Mouse (Mus musculus): ENCODE measurements around the gene Nfatc3. TPM values are rescaled to one million over a fixed set of nuclear protein-coding genes. Genes with fewer than 3 reads are reported as not detected.

The Nfatc3 gene
- polyA plus RNA-seq, 1 experiment from 2014 or later: 5.3 TPM

GRCm38 (mm10) chr8:106163251-106163650 is 104.6 kb downstream of the Nfatc3 start:
- no peak overlapping the region for H3K4me2 ChIP-seq (ENCODE audit: low read length)
- H3K9ac ChIP-seq (replicated peaks; ENCODE audit: low read depth, low read length): no peak overlapping the region
- H3K4me1 ChIP-seq (replicated peaks; ENCODE audit: control insufficient read depth, insufficient read depth, low read length): peaks cover 3% of the 10 kb centered on the region; the same call in 1 of the 2 replicates
- WGBS: 93% methylated on average over 9 of the region's 9 CpGs
- no peaks in the 10 kb centered on the region for H3K27me3 ChIP-seq (replicated peaks; ENCODE audit: control insufficient read depth, insufficient read depth, low read length)
- H3K36me3 ChIP-seq (ENCODE audit: control insufficient read depth, insufficient read depth): peaks cover 9% of the 10 kb centered on the region; the same call in 1 of the 2 replicates
- no peak overlapping the region for H3K27ac ChIP-seq (ENCODE audit: low read length)
- no peaks in the 10 kb centered on the region for H3K9me3 ChIP-seq (ENCODE audit: control insufficient read depth, low read length)
- H3K4me3 ChIP-seq (replicated peaks; ENCODE audit: low read length): no peak overlapping the region
- ATAC-seq: no peak

- no peak overlapping the region for H3K9ac ChIP-seq (replicated peaks; ENCODE audit: low read depth, low read length)
- H3K4me2 ChIP-seq (ENCODE audit: low read length): no peak overlapping the region
- no peak for ATAC-seq
- no peaks in the 10 kb centered on the region for H3K27me3 ChIP-seq (replicated peaks; ENCODE audit: control insufficient read depth, insufficient read depth, low read length)
- H3K27ac ChIP-seq (ENCODE audit: low read length): no peak overlapping the region
- no peaks in the 10 kb centered on the region for H3K9me3 ChIP-seq (ENCODE audit: control insufficient read depth, low read length)
- WGBS: 50% methylated on average over 4 of the region's 4 CpGs
- H3K4me3 ChIP-seq (replicated peaks; ENCODE audit: low read length): no peak overlapping the region
- H3K4me1 ChIP-seq (replicated peaks; ENCODE audit: control insufficient read depth, insufficient read depth, low read length): peaks cover 13% of the 10 kb centered on the region
- H3K36me3 ChIP-seq (ENCODE audit: control insufficient read depth, insufficient read depth): peaks cover 9% of the 10 kb centered on the region; the same call in 1 of the 2 replicates
These were observed 106.8 kb downstream of the Nfatc3 start for GRCm38 (mm10) chr8:106165460-106165859.

GRCm38 (mm10) chr8:106168356-106169016 is 109.8 kb downstream of the Nfatc3 start, which contains the start of gene Slc7a6:
Slc7a6 (plus strand) TSS chr8:106168857.
- peak within 1 kb of the TSS; percentile 74 for H3K4me2 ChIP-seq (ENCODE audit: low read length)
- H3K4me3 ChIP-seq (replicated peaks; ENCODE audit: low read length): peak within 1 kb of the TSS; percentile 87
- peak within 1 kb of the TSS; percentile 92 for H3K27ac ChIP-seq (ENCODE audit: low read length)
- H3K36me3 ChIP-seq (ENCODE audit: control insufficient read depth, insufficient read depth): no peaks in the 10 kb centered on the region; the same call in 1 of the 2 replicates
- no peaks in the 10 kb centered on the region for H3K9me3 ChIP-seq (ENCODE audit: control insufficient read depth, low read length)
- peak within 1 kb of the TSS; percentile 95 for H3K9ac ChIP-seq (replicated peaks; ENCODE audit: low read depth, low read length)
- 0% methylated on average over 54 of the region's 59 CpGs for WGBS
- no peaks in the 10 kb centered on the region for H3K27me3 ChIP-seq (replicated peaks; ENCODE audit: control insufficient read depth, insufficient read depth, low read length)
- ATAC-seq: peak; percentile 93
- peaks cover 13% of the 10 kb centered on the region for H3K4me1 ChIP-seq (replicated peaks; ENCODE audit: control insufficient read depth, insufficient read depth, low read length)

- H3K27me3 ChIP-seq (replicated peaks; ENCODE audit: control insufficient read depth, insufficient read depth, low read length): no peaks in the 10 kb centered on the region
- peak; percentile 85 for ATAC-seq
- WGBS: under 1% methylated on average over 54 of the region's 54 CpGs
- peak overlapping the region; percentile 95 for H3K9ac ChIP-seq (replicated peaks; ENCODE audit: low read depth, low read length)
- peak overlapping the region; percentile 87 for H3K4me3 ChIP-seq (replicated peaks; ENCODE audit: low read length)
- peak overlapping the region; percentile 92 for H3K27ac ChIP-seq (ENCODE audit: low read length)
- no peaks in the 10 kb centered on the region for H3K9me3 ChIP-seq (ENCODE audit: control insufficient read depth, low read length)
- H3K4me1 ChIP-seq (replicated peaks; ENCODE audit: control insufficient read depth, insufficient read depth, low read length): peaks cover 13% of the 10 kb centered on the region
- no peaks in the 10 kb centered on the region for H3K36me3 ChIP-seq (ENCODE audit: control insufficient read depth, insufficient read depth)
- H3K4me2 ChIP-seq (ENCODE audit: low read length): peak overlapping the region; percentile 74
These were observed 110.6 kb downstream of the Nfatc3 start for GRCm38 (mm10) chr8:106169017-106169933.

GRCm38 (mm10) chr8:106169934-106170480 is 111.4 kb downstream of the Nfatc3 start:
- Histone ChIP-seq H3K27ac (ENCODE audit: low read length) (no peak overlapping the region), H3K27me3 (replicated peaks; ENCODE audit: control insufficient read depth, insufficient read depth, low read length) (no peaks in the 10 kb centered on the region)

GRCm38 (mm10) chr8:106173566-106173965 is 114.9 kb downstream of the Nfatc3 start:
- peaks cover 17% of the 10 kb centered on the region for H3K4me1 ChIP-seq (replicated peaks; ENCODE audit: control insufficient read depth, insufficient read depth, low read length)
- H3K36me3 ChIP-seq (ENCODE audit: control insufficient read depth, insufficient read depth): no peaks in the 10 kb centered on the region
- no peak for ATAC-seq
- H3K4me2 ChIP-seq (ENCODE audit: low read length): no peak overlapping the region
- 96% methylated on average over 3 of the region's 3 CpGs for WGBS
- no peaks in the 10 kb centered on the region for H3K9me3 ChIP-seq (ENCODE audit: control insufficient read depth, low read length)
- no peak overlapping the region for H3K9ac ChIP-seq (replicated peaks; ENCODE audit: low read depth, low read length)
- H3K27ac ChIP-seq (ENCODE audit: low read length): no peak overlapping the region
- no peak overlapping the region for H3K4me3 ChIP-seq (replicated peaks; ENCODE audit: low read length)
- no peaks in the 10 kb centered on the region for H3K27me3 ChIP-seq (replicated peaks; ENCODE audit: control insufficient read depth, insufficient read depth, low read length)

More at GRCm38 (mm10) chr8:106169934-106170480, 111.4 kb downstream of the Nfatc3 start:
- peak overlapping the region; percentile 87 for H3K4me3 ChIP-seq (replicated peaks; ENCODE audit: low read length)
- ATAC-seq: no peak
- H3K36me3 ChIP-seq (ENCODE audit: control insufficient read depth, insufficient read depth): no peaks in the 10 kb centered on the region
- WGBS: 33% methylated on average over 6 of the region's 6 CpGs
- H3K4me1 ChIP-seq (replicated peaks; ENCODE audit: control insufficient read depth, insufficient read depth, low read length): peaks cover 13% of the 10 kb centered on the region
- no peaks in the 10 kb centered on the region for H3K9me3 ChIP-seq (ENCODE audit: control insufficient read depth, low read length)
- H3K4me2 ChIP-seq (ENCODE audit: low read length): peak overlapping the region; percentile 74
- H3K9ac ChIP-seq (replicated peaks; ENCODE audit: low read depth, low read length): peak overlapping the region; percentile 95

- ATAC-seq: no peak
- no peak overlapping the region for H3K4me3 ChIP-seq (replicated peaks; ENCODE audit: low read length)
- H3K36me3 ChIP-seq (ENCODE audit: control insufficient read depth, insufficient read depth): no peaks in the 10 kb centered on the region
- H3K27ac ChIP-seq (ENCODE audit: low read length): no peak overlapping the region
- H3K9me3 ChIP-seq (ENCODE audit: control insufficient read depth, low read length): no peaks in the 10 kb centered on the region
- WGBS: 7% methylated on average over 1 of the region's 1 CpGs
- H3K27me3 ChIP-seq (replicated peaks; ENCODE audit: control insufficient read depth, insufficient read depth, low read length): no peaks in the 10 kb centered on the region
- no peak overlapping the region for H3K9ac ChIP-seq (replicated peaks; ENCODE audit: low read depth, low read length)
- no peak overlapping the region for H3K4me2 ChIP-seq (ENCODE audit: low read length)
- peaks cover 7% of the 10 kb centered on the region for H3K4me1 ChIP-seq (replicated peaks; ENCODE audit: control insufficient read depth, insufficient read depth, low read length)
These were observed 118.3 kb downstream of the Nfatc3 start for GRCm38 (mm10) chr8:106176891-106177290.

GRCm38 (mm10) chr8:106177594-106177993 is 119.0 kb downstream of the Nfatc3 start:
- no peak overlapping the region for H3K4me3 ChIP-seq (replicated peaks; ENCODE audit: low read length)
- peaks cover 7% of the 10 kb centered on the region for H3K4me1 ChIP-seq (replicated peaks; ENCODE audit: control insufficient read depth, insufficient read depth, low read length)
- no peaks in the 10 kb centered on the region for H3K27me3 ChIP-seq (replicated peaks; ENCODE audit: control insufficient read depth, insufficient read depth, low read length)
- ATAC-seq: no peak
- H3K9ac ChIP-seq (replicated peaks; ENCODE audit: low read depth, low read length): no peak overlapping the region
- WGBS: 78% methylated on average over 1 of the region's 1 CpGs
- H3K36me3 ChIP-seq (ENCODE audit: control insufficient read depth, insufficient read depth): no peaks in the 10 kb centered on the region
- no peaks in the 10 kb centered on the region for H3K9me3 ChIP-seq (ENCODE audit: control insufficient read depth, low read length)
- no peak overlapping the region for H3K27ac ChIP-seq (ENCODE audit: low read length)
- H3K4me2 ChIP-seq (ENCODE audit: low read length): no peak overlapping the region

- no peak overlapping the region for H3K9ac ChIP-seq (replicated peaks; ENCODE audit: low read depth, low read length)
- no peaks in the 10 kb centered on the region for H3K9me3 ChIP-seq (ENCODE audit: control insufficient read depth, low read length)
- no peak overlapping the region for H3K27ac ChIP-seq (ENCODE audit: low read length)
- WGBS: 70% methylated on average over 2 of the region's 2 CpGs
- H3K36me3 ChIP-seq (ENCODE audit: control insufficient read depth, insufficient read depth): no peaks in the 10 kb centered on the region
- no peaks in the 10 kb centered on the region for H3K27me3 ChIP-seq (replicated peaks; ENCODE audit: control insufficient read depth, insufficient read depth, low read length)
- H3K4me2 ChIP-seq (ENCODE audit: low read length): no peak overlapping the region
- no peak for ATAC-seq
- peaks cover 7% of the 10 kb centered on the region for H3K4me1 ChIP-seq (replicated peaks; ENCODE audit: control insufficient read depth, insufficient read depth, low read length)
- H3K4me3 ChIP-seq (replicated peaks; ENCODE audit: low read length): no peak overlapping the region
These were observed 119.8 kb downstream of the Nfatc3 start for GRCm38 (mm10) chr8:106178428-106178827.

Data from forebrain, embryonic 16.5 days (tissue).